8 mouse cellular contexts compared by ENCODE assay signal in genomic region chr5:130255799-130256525, GRCm38 (mm10). TPM values are rescaled to one million over a fixed set of nuclear protein-coding genes. Genes with fewer than 3 reads are reported as not detected.
DNase-seq lines count a peak whose midpoint lies in the region; ATAC-seq and TF ChIP-seq lines count a peak whose summit lies in the region.
"Not testable (repeated sequence)": the region's sequence is repeated elsewhere in the genome, so short reads cannot be mapped to it uniquely, and the experiment has no call there.

No protein-coding gene starts in this region.

- peak overlapping the region; percentile 88 for H3K4me3 ChIP-seq in C2C12 (ENCODE audit: insufficient read depth, poor library complexity, severe bottlenecking)
- H3K4me3 ChIP-seq in embryonic facial prominence, embryonic 13.5 days = peak overlapping the region; percentile 74
- H3K4me3 ChIP-seq in heart, adult 2 months = peak overlapping the region; percentile 74
- peak overlapping the region; percentile 62 for H3K4me3 ChIP-seq in intestine, embryonic 14.5 days (ENCODE audit: low read depth, low read length)
- peak overlapping the region; percentile 77 for H3K4me3 ChIP-seq in limb, embryonic 13.5 days

- not testable (repeated sequence) for H3K27me3 ChIP-seq in C2C12 (ENCODE audit: control insufficient read depth, insufficient read depth, insufficient read length); embryonic facial prominence, embryonic 13.5 days; heart, adult 2 months (ENCODE audit: control insufficient read depth, insufficient read depth, low read length); intestine, embryonic 14.5 days (replicated peaks; ENCODE audit: control insufficient read depth, insufficient read depth, low read length); limb, embryonic 13.5 days

- H3K36me3 ChIP-seq in C2C12 (ENCODE audit: control insufficient read depth, insufficient read depth) = peaks cover 32% of the 10 kb centered on the region
- H3K36me3 ChIP-seq in embryonic facial prominence, embryonic 13.5 days = peaks cover 24% of the 10 kb centered on the region
- not testable (repeated sequence) for H3K36me3 ChIP-seq in heart, adult 2 months (ENCODE audit: control insufficient read depth, insufficient read depth, low read length)
- H3K36me3 ChIP-seq in intestine, embryonic 14.5 days (ENCODE audit: control insufficient read depth, insufficient read depth, low read length) = peaks cover 29% of the 10 kb centered on the region
- peaks cover 27% of the 10 kb centered on the region for H3K36me3 ChIP-seq in limb, embryonic 13.5 days

- ATAC-seq in embryonic facial prominence, embryonic 13.5 days (ENCODE audit: insufficient number of reproducible peaks, insufficient read depth, low FRiP score, low TSS enrichment, low read depth) = not testable (repeated sequence)
- ATAC-seq in intestine, embryonic 14.5 days (replicated peaks; ENCODE audit: low FRiP score, low TSS enrichment, low read depth) = peak; percentile 16
- ATAC-seq in limb, embryonic 13.5 days (ENCODE audit: low FRiP score, low read depth) = peak; percentile 0; the same call in 1 of the 2 replicates
- ATAC-seq in megakaryocyte progenitor cell, adult 5-6 weeks (replicated peaks; ENCODE audit: poor library complexity) = peak; percentile 1

- peak overlapping the region; percentile 64 for H3K27ac ChIP-seq in embryonic facial prominence, embryonic 13.5 days
- peak overlapping the region; percentile 95 for H3K27ac ChIP-seq in heart, adult 2 months
- peak overlapping the region; percentile 67 for H3K27ac ChIP-seq in intestine, embryonic 14.5 days (ENCODE audit: low read depth)
- peak overlapping the region; percentile 73; the same call in 1 of the 2 replicates for H3K27ac ChIP-seq in limb, embryonic 13.5 days

- peak overlapping the region; percentile 79 for H3K4me2 ChIP-seq in embryonic facial prominence, embryonic 13.5 days
- H3K4me2 ChIP-seq in intestine, embryonic 14.5 days (ENCODE audit: low read length) = peak overlapping the region; percentile 80
- H3K4me2 ChIP-seq in limb, embryonic 13.5 days (replicated peaks) = peak overlapping the region; percentile 85

- H3K9me3 ChIP-seq in embryonic facial prominence, embryonic 13.5 days; intestine, embryonic 14.5 days (ENCODE audit: control insufficient read depth, low read length); limb, embryonic 13.5 days: not testable (repeated sequence)

- peaks cover 36% of the 10 kb centered on the region for H3K79me3 ChIP-seq in C2C12 (ENCODE audit: low read depth)

- TF ChIP-seq EP300 in heart, adult 2 months (IDR thresholded peaks at IDR 0.05; ENCODE audit: insufficient read depth, low read depth, low read length) = not testable (repeated sequence)

- WGBS in embryonic facial prominence, embryonic 13.5 days = 32% methylated on average over 20 of the region's 20 CpGs
- WGBS in heart, adult 2 months = 22% methylated on average over 20 of the region's 20 CpGs
- 24% methylated on average over 20 of the region's 20 CpGs for WGBS in intestine, embryonic 14.5 days
- 19% methylated on average over 20 of the region's 20 CpGs for WGBS in limb, embryonic 13.5 days

- intact Hi-C loops in heart, adult 2 months (cut with DNase I) = loop anchor here (2.0 kb wide), 2 partner anchors 33 to 541 kb away; partner anchors contain the start of gene Mrps17

- peaks cover 23% of the 10 kb centered on the region for H3K4me1 ChIP-seq in embryonic facial prominence, embryonic 13.5 days
- H3K4me1 ChIP-seq in heart, adult 2 months (ENCODE audit: control insufficient read depth, insufficient read depth, low read length); intestine, embryonic 14.5 days (replicated peaks; ENCODE audit: control insufficient read depth, insufficient read depth, low read length): not testable (repeated sequence)
- H3K4me1 ChIP-seq in limb, embryonic 13.5 days = peaks cover 25% of the 10 kb centered on the region

- H3K79me2 ChIP-seq in C2C12 (ENCODE audit: control insufficient read depth, insufficient read depth) = peaks cover 65% of the 10 kb centered on the region
- H3K79me2 ChIP-seq in heart, adult 2 months (replicated peaks; ENCODE audit: control insufficient read depth, insufficient read depth, low read length) = not testable (repeated sequence)

- not testable (repeated sequence) for TF ChIP-seq POLR2A in heart, adult 2 months (IDR thresholded peaks at IDR 0.05; ENCODE audit: insufficient read depth, low read depth, low read length)

- H3K9ac ChIP-seq in embryonic facial prominence, embryonic 13.5 days; heart, adult 2 months (ENCODE audit: low read depth, low read length); limb, embryonic 13.5 days: not testable (repeated sequence)
- peak overlapping the region; percentile 38; the same call in 1 of the 2 replicates for H3K9ac ChIP-seq in intestine, embryonic 14.5 days (ENCODE audit: low read length)

- H3ac ChIP-seq in C2C12 (ENCODE audit: control insufficient read depth, insufficient read length, low read depth) = peak overlapping the region; percentile 59

- peak; percentile 18 for DNase-seq in adrenal gland, adult 2 months
- peak in 1 of 2 experiments; percentile 14 for DNase-seq in heart, adult 2 months
- DNase-seq in intestine, embryonic 14.5 days (ENCODE audit: low spot score) = not testable (repeated sequence)
- peak; percentile 24 for DNase-seq in retina, embryonic 14.5 days (ENCODE audit: low spot score)

- TF ChIP-seq CTCF in C2C12 (IDR thresholded peaks at IDR 0.05; ENCODE audit: control insufficient read depth, insufficient read depth, insufficient read length) = not testable (repeated sequence)
- TF ChIP-seq CTCF in heart, adult 2 months (IDR thresholded peaks at IDR 0.05) = peak; percentile 29

RNA-seq across cellular contexts. Expression of gene Tyw1, which starts 0.5 kb away (rescaled TPM):
- 24.2 TPM for polyA plus RNA-seq in C2C12 (2012; fragmentation: generic; extraction: Trizol)
- 10 to 100 TPM; 25.8 to 32.3 TPM for total RNA-seq in adrenal gland, adult 2 months (2021)
- polyA plus RNA-seq in adrenal gland, adult 2 months (2012; rRNA removed) = 8.1 and 8.2 TPM in 2 replicates
- 26.6 and 27.1 TPM in 2 replicates for polyA plus RNA-seq in embryonic facial prominence, embryonic 13.5 days (2015; fragmentation: Nextera tagmentation; extraction: Ambion mirVana)
- total RNA-seq in heart, adult 2 months (2021) = 1 to 10 TPM; 7.0 to 9.8 TPM
- polyA plus RNA-seq in heart, adult 2 months (2012; rRNA removed) = 5.1 and 5.7 TPM in 2 replicates
- 31.5 and 32.4 TPM in 2 replicates for polyA plus RNA-seq in intestine, embryonic 14.5 days (2014; fragmentation: Nextera tagmentation; extraction: Ambion mirVana)
- polyA plus RNA-seq in limb, embryonic 13.5 days (2015; fragmentation: Nextera tagmentation; extraction: Ambion mirVana) = 28.2 and 28.4 TPM in 2 replicates
- total RNA-seq in megakaryocyte progenitor cell, adult 5-6 weeks (2015) = 15.3 and 17.0 TPM in 2 replicates
- total RNA-seq in megakaryocyte progenitor cell, adult 5-6 weeks (2017) = 37.7 and 42.0 TPM in 2 replicates

RNA-seq across cellular contexts. Expression of gene Sbds, which starts 0.6 kb away (rescaled TPM):
- 43.2 TPM for polyA plus RNA-seq in C2C12 (2012; fragmentation: generic; extraction: Trizol)
- total RNA-seq in adrenal gland, adult 2 months (2021) = 100 to 1,000 TPM; 103 to 138 TPM
- polyA plus RNA-seq in adrenal gland, adult 2 months (2012; rRNA removed) = 44.3 and 46.6 TPM in 2 replicates
- 66.5 and 68.9 TPM in 2 replicates for polyA plus RNA-seq in embryonic facial prominence, embryonic 13.5 days (2015; fragmentation: Nextera tagmentation; extraction: Ambion mirVana)
- total RNA-seq in heart, adult 2 months (2021) = 10 to 100 TPM; 45.8 to 48.7 TPM
- 22.0 and 25.4 TPM in 2 replicates for polyA plus RNA-seq in heart, adult 2 months (2012; rRNA removed)
- polyA plus RNA-seq in intestine, embryonic 14.5 days (2014; fragmentation: Nextera tagmentation; extraction: Ambion mirVana) = 60.3 and 60.5 TPM in 2 replicates
- polyA plus RNA-seq in limb, embryonic 13.5 days (2015; fragmentation: Nextera tagmentation; extraction: Ambion mirVana) = 62.4 and 64.3 TPM in 2 replicates
- 48.9 and 54.6 TPM in 2 replicates for total RNA-seq in megakaryocyte progenitor cell, adult 5-6 weeks (2015)
- 91.9 and 103 TPM in 2 replicates for total RNA-seq in megakaryocyte progenitor cell, adult 5-6 weeks (2017)

RNA-seq across cellular contexts. Expression of gene Tmem248, which starts 39.1 kb away (rescaled TPM):
- polyA plus RNA-seq in C2C12 (2012; fragmentation: generic; extraction: Trizol) = 26.9 TPM
- total RNA-seq in adrenal gland, adult 2 months (2021) = 10 to 100 TPM; 66.7 to 78.7 TPM
- polyA plus RNA-seq in adrenal gland, adult 2 months (2012; rRNA removed) = 45.8 and 51.1 TPM in 2 replicates
- 31.8 and 33.3 TPM in 2 replicates for polyA plus RNA-seq in embryonic facial prominence, embryonic 13.5 days (2015; fragmentation: Nextera tagmentation; extraction: Ambion mirVana)
- 10 to 100 TPM; 35.7 to 46.1 TPM for total RNA-seq in heart, adult 2 months (2021)
- 20.8 and 26.1 TPM in 2 replicates for polyA plus RNA-seq in heart, adult 2 months (2012; rRNA removed)
- polyA plus RNA-seq in intestine, embryonic 14.5 days (2014; fragmentation: Nextera tagmentation; extraction: Ambion mirVana) = 40.6 and 45.5 TPM in 2 replicates
- 34.7 and 35.0 TPM in 2 replicates for polyA plus RNA-seq in limb, embryonic 13.5 days (2015; fragmentation: Nextera tagmentation; extraction: Ambion mirVana)
- 61.7 and 64.2 TPM in 2 replicates for total RNA-seq in megakaryocyte progenitor cell, adult 5-6 weeks (2015)
- 75.6 and 75.9 TPM in 2 replicates for total RNA-seq in megakaryocyte progenitor cell, adult 5-6 weeks (2017)
